Mouse (Mus musculus) liver, embryonic 16.5 days (tissue): ENCODE data around the gene Gstm5. TPM values are rescaled to one million over a fixed set of nuclear protein-coding genes. Genes with fewer than 3 reads are reported as not detected.
"Not testable (repeated sequence)": the region's sequence is repeated elsewhere in the genome, so short reads cannot be mapped to it uniquely, and the experiment has no call there.

Experiments
- ATAC-seq: fragments of 200-750 bp; cut with Nextera tagmentation; 2 replicates; pipeline ENCODE4 v1.8.0; 2017; ENCODE audit warnings: low read depth, mild to moderate bottlenecking, moderate number of reproducible peaks, moderate library complexity
- H3K27ac ChIP-seq: fragments of 300-500 bp; sonication (generic); 2 replicates; pipeline ENCODE4 v1.5.1; 2014; ENCODE audit warnings: mild to moderate bottlenecking, low read length
- H3K27me3 ChIP-seq: fragments of 300-500 bp; sonication (generic); 2 replicates; pipeline ENCODE4 v1.6.1; 2014; ENCODE audit warnings: low read depth, low read length, mixed read lengths; ENCODE audit not compliant: control insufficient read depth, insufficient read depth
- H3K36me3 ChIP-seq: fragments of 300-500 bp; sonication (generic); 2 replicates; pipeline ENCODE4 v1.6.1; 2014; ENCODE audit warnings: mild to moderate bottlenecking; ENCODE audit not compliant: control insufficient read depth, insufficient read depth
- H3K4me1 ChIP-seq: fragments of 300-500 bp; sonication (generic); 2 replicates; pipeline ENCODE4 v1.6.1; 2014; ENCODE audit warnings: low read depth, low read length, mixed read lengths; ENCODE audit not compliant: control insufficient read depth
- H3K4me2 ChIP-seq: fragments of 300-500 bp; sonication (generic); 2 replicates; pipeline ENCODE4 v1.6.1; 2014; ENCODE audit warnings: low read depth, low read length, mixed read lengths
- H3K4me3 ChIP-seq: fragments of 300-500 bp; sonication (generic); 2 replicates; pipeline ENCODE4 v1.5.1; 2014; ENCODE audit warnings: low read depth, mild to moderate bottlenecking, low read length
- H3K9ac ChIP-seq: fragments of 300-500 bp; sonication (generic); 2 replicates; pipeline ENCODE4 v1.6.1; 2014; ENCODE audit warnings: low read depth, low read length
- H3K9me3 ChIP-seq: fragments of 300-500 bp; sonication (generic); replicated peaks from 2 replicates; pipeline ENCODE4 v1.6.1; 2016; ENCODE audit warnings: low read length; ENCODE audit not compliant: control insufficient read depth
- WGBS: fragments of 180-500 bp; shearing (Covaris S2); extraction: QIAGEN DNeasy Blood & Tissue Kit; methylation state at CpG from one replicate; pipeline ENCODE4 v1.1.7; 2014; ENCODE audit not compliant: insufficient replicate concordance; 5-methylcytosine and 5-hydroxymethylcytosine counted together
- polyA plus RNA-seq: library from polyadenylated mRNA; unstranded; fragments of >200 nt; fragmentation: Nextera tagmentation; extraction: Ambion mirVana; gene quantifications from 2 replicates; pipeline ENCODE4 v1.2.1, GENCODE M21; 2015

Gene Gstm5
- polyA plus RNA-seq, 1 experiment from 2014 or later: 170 TPM

- WGBS: 57% methylated on average over 17 of the region's 17 CpGs
- Histone ChIP-seq H3K36me3 (no peaks in the 10 kb centered on the region), H3K9me3 (no peaks in the 10 kb centered on the region), H3K4me2 (no peak overlapping the region), H3K27ac (0 out of 2 replicates have a peak overlapping the region, but pooled peaks have one; percentile 8), H3K4me3 (no peak overlapping the region), H3K4me1 (peaks cover 13% of the 10 kb centered on the region), H3K9ac (no peak overlapping the region), H3K27me3 (no peaks in the 10 kb centered on the region)
- no peak for ATAC-seq
These were observed 42.1 kb upstream of the Gstm5 start for GRCm38 (mm10) chr3:107853232-107854181.

GRCm38 (mm10) chr3:107855368-107855767 is 40.3 kb upstream of the Gstm5 start:
- H3K27me3 ChIP-seq: no peaks in the 10 kb centered on the region
- no peaks in the 10 kb centered on the region for H3K36me3 ChIP-seq
- 72% methylated on average over 13 of the region's 13 CpGs for WGBS
- peaks cover 1% of the 10 kb centered on the region for H3K4me1 ChIP-seq
- H3K27ac ChIP-seq: no peak overlapping the region
- no peak overlapping the region for H3K4me2 ChIP-seq
- no peak overlapping the region for H3K9ac ChIP-seq
- no peaks in the 10 kb centered on the region for H3K9me3 ChIP-seq
- no peak for ATAC-seq
- H3K4me3 ChIP-seq: no peak overlapping the region

- ATAC-seq: no peak
- no peaks in the 10 kb centered on the region for H3K36me3 ChIP-seq
- no peaks in the 10 kb centered on the region; the same call in 1 of the 2 replicates for H3K4me1 ChIP-seq
- WGBS: 66% methylated on average over 6 of the region's 6 CpGs
- H3K27ac ChIP-seq: no peak overlapping the region
- no peak overlapping the region for H3K9ac ChIP-seq
- H3K27me3 ChIP-seq: no peaks in the 10 kb centered on the region
- H3K4me3 ChIP-seq: no peak overlapping the region
- no peaks in the 10 kb centered on the region for H3K9me3 ChIP-seq
- H3K4me2 ChIP-seq: no peak overlapping the region
These were observed 38.0 kb upstream of the Gstm5 start for GRCm38 (mm10) chr3:107857646-107858045.

GRCm38 (mm10) chr3:107861483-107861882 is 34.1 kb upstream of the Gstm5 start:
- not testable (repeated sequence) for H3K9me3 ChIP-seq, H3K36me3 ChIP-seq, H3K27ac ChIP-seq, ATAC-seq, H3K27me3 ChIP-seq, H3K4me2 ChIP-seq, H3K4me1 ChIP-seq, H3K9ac ChIP-seq, H3K4me3 ChIP-seq
- 60% methylated on average over 5 of the region's 5 CpGs for WGBS

GRCm38 (mm10) chr3:107862471-107862870 is 33.1 kb upstream of the Gstm5 start:
- H3K4me2 ChIP-seq: no peak overlapping the region
- H3K9ac ChIP-seq: no peak overlapping the region
- no peaks in the 10 kb centered on the region for H3K27me3 ChIP-seq
- 20% methylated on average over 2 of the region's 2 CpGs for WGBS
- H3K9me3 ChIP-seq: no peaks in the 10 kb centered on the region
- H3K27ac ChIP-seq: no peak overlapping the region
- no peak for ATAC-seq
- no peaks in the 10 kb centered on the region for H3K36me3 ChIP-seq
- H3K4me3 ChIP-seq: no peak overlapping the region
- H3K4me1 ChIP-seq: peaks cover 3% of the 10 kb centered on the region

- no peak overlapping the region for H3K9ac ChIP-seq
These were observed 32.1 kb upstream of the Gstm5 start for GRCm38 (mm10) chr3:107863471-107863870.

GRCm38 (mm10) chr3:107863898-107864603 is 31.6 kb upstream of the Gstm5 start:
- Histone ChIP-seq H3K4me1 (peaks cover 3% of the 10 kb centered on the region), H3K27ac (no peak overlapping the region), H3K4me3 (no peak overlapping the region), H3K27me3 (no peaks in the 10 kb centered on the region), H3K9me3 (no peaks in the 10 kb centered on the region), H3K36me3 (no peaks in the 10 kb centered on the region), H3K9ac (no peak overlapping the region), H3K4me2 (no peak overlapping the region)
- ATAC-seq: 0 out of 2 replicates have a peak, but pooled peaks have one; percentile 15
- WGBS: 8% methylated on average over 2 of the region's 2 CpGs

More at GRCm38 (mm10) chr3:107863471-107863870, 32.1 kb upstream of the Gstm5 start:
- Histone ChIP-seq H3K4me2 (no peak overlapping the region), H3K4me3 (no peak overlapping the region), H3K36me3 (no peaks in the 10 kb centered on the region), H3K27me3 (no peaks in the 10 kb centered on the region), H3K9me3 (no peaks in the 10 kb centered on the region), H3K27ac (no peak overlapping the region), H3K4me1 (peaks cover 3% of the 10 kb centered on the region)
- no peak for ATAC-seq
- 67% methylated on average over 5 of the region's 5 CpGs for WGBS

- Histone ChIP-seq H3K9me3 (no peaks in the 10 kb centered on the region), H3K4me3 (no peak overlapping the region), H3K4me1 (peaks cover 3% of the 10 kb centered on the region), H3K36me3 (no peaks in the 10 kb centered on the region), H3K27ac (peak overlapping the region; percentile 73), H3K27me3 (no peaks in the 10 kb centered on the region), H3K4me2 (no peak overlapping the region), H3K9ac (no peak overlapping the region)
- ATAC-seq: peak; percentile 64
- WGBS: 59% methylated on average over 10 of the region's 10 CpGs
These were observed 30.1 kb upstream of the Gstm5 start for GRCm38 (mm10) chr3:107865364-107866091.
